Mouse (Mus musculus): ENCODE measurements around the gene Gm10139.
"Not testable (repeated sequence)": the region's sequence is repeated elsewhere in the genome, so short reads cannot be mapped to it uniquely, and the experiment has no call there.

The Gm10139 gene

DNA sequence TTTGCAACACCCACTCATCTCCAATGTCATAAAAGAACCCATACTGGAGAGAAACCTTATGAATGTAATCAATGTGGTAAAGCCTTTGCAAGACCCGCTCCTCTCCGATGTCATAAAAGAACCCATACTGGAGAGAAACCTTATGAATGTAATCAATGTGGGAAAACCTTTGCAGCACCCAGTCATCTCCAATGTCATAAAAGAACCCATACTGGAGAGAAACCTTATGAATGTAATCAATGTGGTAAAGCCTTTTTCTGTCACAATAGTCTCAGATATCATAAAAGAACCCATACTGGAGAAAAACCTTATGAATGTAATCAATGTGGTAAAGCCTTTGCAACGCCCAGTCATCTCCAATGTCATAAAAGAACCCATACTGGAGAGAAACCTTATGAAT lies at the start of gene Gm10139:
Gene Gm10139, plus strand, starts transcription at position 301 of the 400 bp plus-strand sequence.
- in situ Hi-C loops (cut with MboI): not testable (repeated sequence)

DNA sequence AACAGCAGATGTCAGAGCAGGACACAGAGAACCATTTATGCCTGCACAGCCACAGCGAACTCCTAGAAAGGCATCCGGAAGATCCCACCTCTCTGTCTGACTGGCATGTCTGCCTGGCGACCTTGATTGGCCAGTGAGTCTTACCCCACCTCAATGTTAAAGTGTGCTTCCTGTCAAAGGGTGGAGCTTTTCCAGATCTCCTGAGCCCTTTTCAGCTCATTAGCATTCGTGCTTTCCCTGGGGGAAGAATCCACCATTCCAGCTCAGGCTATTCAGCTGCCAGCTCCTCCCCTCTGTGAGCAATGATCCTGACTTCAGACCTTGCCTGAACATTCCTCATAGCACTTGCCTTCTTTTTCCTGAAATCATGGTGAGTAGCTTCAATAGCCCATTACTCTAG lies 45.2 kb downstream of the Gm10139 start:
- in situ Hi-C loops (cut with MboI): not testable (repeated sequence)

All from mature B cell (primary cell).